Mouse (Mus musculus): ENCODE results near the gene Ccdc171. TPM values are rescaled to one million over a fixed set of nuclear protein-coding genes. Genes with fewer than 3 reads are reported as not detected.
A peak's percentile ranks its signal among the peaks of the same experiment; 100 is the strongest.

The Ccdc171 gene
- total RNA-seq, 2 experiments from 2014 or later = 22.4 to 27.3 TPM

DNA sequence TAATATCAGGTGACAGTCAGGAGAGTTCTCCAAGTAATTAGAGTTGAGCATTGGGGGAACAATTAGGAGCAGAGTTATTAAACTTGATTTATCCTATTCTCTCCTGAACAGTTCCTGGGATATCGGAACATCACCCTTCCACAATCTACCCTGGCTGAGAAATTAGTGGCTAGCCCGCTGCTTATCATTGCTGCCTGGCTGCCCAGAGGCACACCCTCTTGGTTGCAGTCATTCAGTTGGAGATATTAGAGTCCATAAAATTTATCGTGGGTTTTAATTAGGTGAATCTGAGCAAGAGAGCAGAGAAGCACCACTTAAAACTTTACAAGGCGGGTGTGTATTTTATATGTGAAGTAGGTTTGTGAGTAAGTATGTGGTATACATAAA, 214.5 kb downstream of the Ccdc171 start:
- peak; percentile 95 for ATAC-seq (replicated peaks; ENCODE audit: low FRiP score, low TSS enrichment, poor library complexity, severe bottlenecking)

DNA sequence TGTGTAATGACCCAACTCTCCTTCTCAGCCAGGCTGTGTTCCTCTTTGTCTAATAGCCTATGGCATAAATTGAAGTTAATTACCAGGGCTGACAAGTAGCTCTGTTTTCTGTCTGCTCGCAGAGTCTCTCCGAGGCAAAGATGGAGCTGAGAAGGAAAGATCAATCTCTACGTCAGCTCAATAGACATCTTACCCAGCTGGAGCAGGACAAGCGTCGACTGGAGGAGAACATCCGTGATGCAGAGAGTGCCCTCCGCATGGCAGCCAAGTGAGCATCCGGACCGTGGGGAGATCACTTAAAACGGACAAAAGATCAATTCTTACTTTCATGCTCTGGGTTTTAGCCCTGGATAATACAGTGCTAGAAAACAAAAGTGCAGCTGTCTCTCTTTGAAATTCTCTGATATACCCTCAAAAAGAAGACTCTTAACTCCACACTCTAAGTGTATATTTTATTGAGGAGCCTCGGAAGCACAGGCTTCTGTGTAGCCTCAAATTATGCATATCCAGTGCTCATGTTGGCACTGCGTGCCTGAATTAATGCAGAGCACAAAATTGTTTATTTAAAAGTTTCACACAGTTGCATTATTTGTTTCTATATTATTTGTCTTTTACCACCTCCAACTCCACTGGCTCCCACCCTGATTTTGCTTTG, 217.6 kb downstream of the Ccdc171 start:
- no peak for ATAC-seq (replicated peaks; ENCODE audit: low FRiP score, low TSS enrichment, poor library complexity, severe bottlenecking)

DNA sequence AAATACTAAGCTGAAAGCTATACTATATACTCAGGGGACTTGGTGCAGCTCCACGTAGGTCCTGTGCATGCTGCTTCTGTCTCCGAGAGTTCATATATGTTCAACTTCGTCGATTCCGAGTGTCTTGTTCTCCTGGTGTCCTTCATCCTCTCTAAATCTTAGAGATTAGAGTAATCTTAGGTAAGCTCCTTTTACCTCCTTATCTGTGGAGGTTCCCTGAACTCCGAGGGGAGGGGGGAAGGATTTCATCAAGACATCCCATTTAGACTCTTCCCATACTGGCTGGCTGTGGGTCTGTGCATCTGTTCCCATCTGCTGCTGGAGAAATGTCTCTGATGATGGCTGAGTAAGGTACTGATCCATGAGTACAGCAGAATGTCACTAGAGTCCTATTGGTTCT, 249.8 kb downstream of the Ccdc171 start:
- no peak for ATAC-seq (replicated peaks; ENCODE audit: low FRiP score, low TSS enrichment, poor library complexity, severe bottlenecking)

DNA sequence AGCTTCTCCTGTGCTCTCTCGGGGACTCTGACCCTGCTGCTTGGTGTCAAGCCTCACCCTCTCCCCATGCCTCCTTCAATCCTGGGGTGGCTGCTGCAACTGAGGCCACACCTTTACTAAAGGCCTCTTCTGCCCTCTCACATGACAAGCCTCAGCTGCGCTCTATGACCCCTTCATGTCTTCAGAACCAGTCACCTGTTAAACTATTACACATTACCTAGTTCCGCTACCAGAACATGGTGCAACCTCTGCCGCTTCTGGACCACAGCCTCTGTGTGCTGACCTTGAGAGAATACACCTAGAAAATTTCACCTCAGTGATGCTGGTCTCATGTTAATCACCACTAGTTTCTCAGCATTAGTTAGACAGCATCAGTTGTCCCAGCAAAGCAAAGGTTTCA, 254.7 kb downstream of the Ccdc171 start:
- ATAC-seq (replicated peaks; ENCODE audit: low FRiP score, low TSS enrichment, poor library complexity, severe bottlenecking) = no peak

DNA sequence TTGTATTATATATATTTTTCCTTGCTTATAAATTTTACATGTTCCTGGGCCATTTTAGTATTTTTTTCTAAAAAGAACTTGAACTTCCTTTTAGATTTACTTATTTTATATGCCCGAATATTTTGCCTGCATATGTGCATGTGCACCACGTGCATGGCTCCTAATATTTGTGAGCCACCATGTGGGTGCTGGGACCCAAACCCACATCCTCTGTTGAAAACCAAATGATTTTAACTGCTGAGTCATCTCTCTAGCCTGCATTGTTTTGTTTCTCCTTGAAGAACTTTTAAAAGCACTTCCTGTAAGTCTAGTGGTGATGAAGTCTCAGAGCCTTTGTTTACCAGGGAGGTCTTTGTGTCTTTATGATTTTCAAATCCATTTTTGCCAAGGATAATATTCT, 259.8 kb downstream of the Ccdc171 start:
- ATAC-seq (replicated peaks; ENCODE audit: low FRiP score, low TSS enrichment, poor library complexity, severe bottlenecking) = no peak

DNA sequence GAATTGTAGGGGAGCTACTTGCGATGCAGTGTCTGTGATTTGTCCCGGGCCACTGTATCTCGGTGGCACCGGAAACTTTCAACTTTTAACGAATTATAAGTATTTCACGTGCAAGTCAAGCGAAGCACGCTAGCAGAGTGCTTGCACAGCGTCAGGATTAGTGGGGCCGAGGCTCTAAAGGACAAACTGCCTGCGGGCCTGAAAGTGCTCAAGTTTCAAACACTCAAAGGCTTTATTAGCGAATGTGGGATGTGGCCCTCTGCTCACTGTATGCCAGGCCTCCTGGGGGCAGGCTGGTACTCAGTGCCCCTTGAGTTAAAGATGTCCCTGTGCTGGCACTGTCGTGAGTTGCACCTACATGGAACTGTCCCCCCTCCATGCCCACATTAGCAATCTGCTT, 266.5 kb downstream of the Ccdc171 start:
- no peak for ATAC-seq (replicated peaks; ENCODE audit: low FRiP score, low TSS enrichment, poor library complexity, severe bottlenecking)

DNA sequence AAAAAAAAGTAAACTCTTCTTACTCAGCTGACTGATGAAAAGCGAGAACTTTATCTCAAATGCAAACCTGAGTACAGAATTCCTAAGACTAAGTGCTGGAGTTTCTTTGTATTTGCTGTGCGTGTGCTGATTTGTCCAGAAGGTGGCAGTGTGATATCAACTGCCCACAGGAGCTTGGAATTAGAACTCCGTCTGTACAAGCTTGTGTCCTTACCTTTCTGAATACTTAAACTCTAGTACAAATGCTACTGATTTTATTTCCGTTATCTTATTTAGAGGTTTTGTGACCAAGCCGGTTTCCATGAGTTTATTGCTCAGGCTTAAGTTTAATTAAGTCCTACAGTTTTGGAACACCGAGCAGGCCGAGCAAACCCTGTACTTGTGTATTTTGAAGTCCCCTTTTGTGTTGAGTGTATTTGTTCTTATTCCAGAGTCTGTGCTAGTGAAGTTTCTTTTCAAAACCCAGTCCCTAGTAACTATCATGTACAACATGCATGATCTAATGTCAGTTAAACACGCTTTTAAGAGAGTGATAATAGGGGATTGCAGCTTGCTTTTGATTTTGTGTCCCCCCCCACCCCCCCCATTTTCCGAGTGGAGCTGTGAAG, 269.1 kb downstream of the Ccdc171 start:
- peak; percentile 75 for ATAC-seq (replicated peaks; ENCODE audit: low FRiP score, low TSS enrichment, poor library complexity, severe bottlenecking)

DNA sequence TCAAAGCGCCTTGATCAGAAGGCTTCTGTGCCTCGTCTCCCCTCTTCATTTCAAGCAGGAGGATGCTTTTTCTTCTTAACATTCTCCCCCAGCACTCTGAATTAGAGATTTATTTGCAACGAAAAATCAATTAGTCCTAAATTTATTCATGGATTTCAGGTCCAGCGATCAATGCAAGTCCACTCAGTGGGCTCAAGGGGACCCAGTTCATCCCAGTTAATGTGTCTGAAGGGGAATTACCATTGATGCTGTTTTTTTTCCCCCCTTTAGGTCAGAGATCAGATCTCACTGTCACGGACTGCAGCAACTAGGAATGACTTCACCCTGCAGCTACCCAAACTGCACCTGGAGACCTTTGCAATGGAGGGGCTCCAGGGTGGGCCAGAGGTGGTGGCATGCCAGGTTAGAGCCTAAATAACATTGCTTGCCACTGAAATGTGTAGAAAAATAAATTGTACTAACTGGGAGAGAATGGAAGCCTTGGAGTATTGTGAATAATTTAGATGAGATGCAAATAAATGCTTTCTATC, 269.6 kb downstream of the Ccdc171 start:
- ATAC-seq (replicated peaks; ENCODE audit: low FRiP score, low TSS enrichment, poor library complexity, severe bottlenecking) = no peak

DNA sequence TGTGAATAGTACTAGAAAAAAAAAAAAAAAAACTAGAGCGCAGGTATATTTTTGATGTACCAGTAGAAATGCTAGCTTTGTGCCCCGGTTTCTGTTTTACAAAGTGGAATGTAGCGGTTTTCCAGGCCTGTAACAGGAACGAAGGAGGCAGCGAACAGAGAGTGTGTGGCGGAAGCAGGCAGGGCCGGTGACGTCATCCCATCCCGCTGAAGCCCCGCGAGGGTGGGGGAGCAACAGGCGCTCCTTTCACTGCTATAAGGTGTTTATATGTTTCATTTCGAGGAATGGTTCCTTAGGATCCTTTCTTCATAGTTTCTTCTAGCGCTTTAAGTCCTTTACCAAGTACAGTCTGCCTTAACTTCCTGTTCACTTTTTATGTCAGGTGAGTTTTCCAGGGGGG, 272.6 kb downstream of the Ccdc171 start:
- no peak for ATAC-seq (replicated peaks; ENCODE audit: low FRiP score, low TSS enrichment, poor library complexity, severe bottlenecking)

DNA sequence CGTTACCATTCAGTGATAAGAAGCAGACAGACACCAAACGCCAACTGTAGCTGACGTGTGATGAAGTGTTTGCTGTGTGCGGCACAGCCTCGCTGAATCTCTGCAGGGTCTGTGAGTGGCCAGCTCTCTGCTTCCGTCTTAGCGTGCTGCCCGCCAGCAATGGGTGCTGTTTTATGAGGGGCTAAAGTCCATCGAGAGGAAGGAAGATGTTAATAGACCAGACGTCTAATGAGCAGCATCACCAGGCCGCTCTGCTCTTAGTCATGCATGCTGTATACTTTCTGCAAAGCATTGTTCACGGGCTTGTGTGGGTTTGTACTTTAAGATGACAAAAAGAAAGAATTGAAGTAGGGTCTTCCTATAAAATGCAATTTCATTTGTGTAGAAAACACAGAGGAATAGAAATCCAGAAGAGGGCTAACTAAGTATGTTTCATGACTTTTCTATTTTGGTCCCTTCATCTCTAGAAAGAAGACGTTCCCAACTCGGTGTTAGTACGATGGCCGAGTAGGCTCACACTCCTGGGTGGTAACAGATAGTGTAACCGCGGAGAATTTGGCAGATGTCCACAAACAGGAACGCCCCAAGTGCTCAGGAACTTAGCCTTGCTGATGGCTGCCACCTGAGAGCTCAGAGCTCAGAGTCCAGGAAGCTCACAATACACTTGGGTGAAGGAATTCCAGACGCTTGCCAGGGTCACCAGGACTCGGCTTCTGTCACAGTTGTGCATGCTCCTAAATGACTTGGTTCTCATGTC, 273.5 kb downstream of the Ccdc171 start:
- peak; percentile 98 for ATAC-seq (replicated peaks; ENCODE audit: low FRiP score, low TSS enrichment, poor library complexity, severe bottlenecking)

DNA sequence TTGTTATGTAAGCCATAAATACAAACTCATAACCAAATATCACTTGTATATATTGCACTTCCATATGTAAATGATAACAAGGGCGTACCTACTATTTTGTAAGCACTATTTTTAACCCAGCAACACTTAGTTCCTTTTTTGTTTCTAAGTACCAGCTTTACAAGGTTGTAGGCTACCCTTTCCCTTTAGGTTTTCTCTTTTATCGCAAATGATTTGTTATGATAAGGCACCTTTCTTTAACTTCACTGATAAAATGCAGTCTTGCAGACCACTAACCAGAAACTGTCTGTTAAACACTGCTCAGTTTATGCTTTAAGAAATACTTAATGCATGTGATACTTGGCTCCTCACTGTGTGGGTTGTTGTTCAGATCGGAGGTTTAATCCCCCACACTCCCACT, 275.1 kb downstream of the Ccdc171 start:
- no peak for ATAC-seq (replicated peaks; ENCODE audit: low FRiP score, low TSS enrichment, poor library complexity, severe bottlenecking)

DNA sequence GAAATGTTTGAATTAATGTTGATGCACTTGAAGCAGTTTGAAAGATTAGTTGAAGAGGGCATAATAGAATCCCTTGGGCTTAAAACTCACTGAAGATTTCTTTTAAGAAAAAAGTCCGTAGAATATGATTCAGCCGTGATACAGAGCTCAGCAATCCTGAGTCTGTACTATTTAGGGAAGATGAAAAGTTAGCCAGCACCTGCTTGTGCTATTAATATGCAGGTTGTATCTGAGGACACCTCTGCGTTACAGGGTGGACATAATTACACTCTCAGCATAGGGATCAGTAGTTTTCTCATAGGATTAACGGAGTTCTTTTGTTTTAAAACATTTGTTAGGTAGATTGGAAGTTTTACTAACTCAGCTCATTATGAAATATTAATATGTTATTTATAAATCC, 291.6 kb downstream of the Ccdc171 start:
- no peak for ATAC-seq (replicated peaks; ENCODE audit: low FRiP score, low TSS enrichment, poor library complexity, severe bottlenecking)

DNA sequence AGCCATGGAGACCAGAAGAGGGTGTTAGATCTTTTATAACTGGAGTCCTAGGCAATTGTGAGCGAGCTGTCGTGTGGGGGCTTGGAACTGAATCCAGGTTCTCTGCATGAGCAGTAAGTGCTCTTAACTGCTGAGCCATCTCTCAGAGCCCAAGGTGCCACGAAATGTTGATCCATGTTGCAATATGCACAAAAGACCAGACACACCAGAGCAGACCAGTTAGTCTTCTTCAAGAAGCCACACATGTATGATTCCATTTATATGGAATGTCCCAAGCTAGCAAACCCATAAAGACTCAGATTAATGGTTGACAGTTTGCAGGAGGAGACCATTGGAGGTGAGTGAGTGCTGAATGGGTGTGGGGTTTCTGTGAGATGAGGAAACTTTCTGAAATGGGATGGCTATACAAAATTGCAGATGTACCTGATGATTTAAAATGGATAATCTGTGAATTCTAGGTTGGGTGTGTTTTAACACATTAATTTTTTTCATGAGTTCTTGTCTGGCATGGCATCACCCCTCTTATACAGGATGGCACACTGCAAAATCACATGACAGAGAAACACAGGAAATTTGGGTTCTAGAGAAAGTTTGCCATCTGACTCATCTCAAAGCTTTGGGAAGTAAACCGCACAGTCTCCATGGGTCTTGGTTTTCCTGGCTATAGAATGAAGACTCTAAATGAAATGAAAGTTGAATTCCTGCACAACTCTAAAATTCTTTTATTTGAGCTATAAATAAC, 304.5 kb downstream of the Ccdc171 start:
- no peak for ATAC-seq (replicated peaks; ENCODE audit: low FRiP score, low TSS enrichment, poor library complexity, severe bottlenecking)

DNA sequence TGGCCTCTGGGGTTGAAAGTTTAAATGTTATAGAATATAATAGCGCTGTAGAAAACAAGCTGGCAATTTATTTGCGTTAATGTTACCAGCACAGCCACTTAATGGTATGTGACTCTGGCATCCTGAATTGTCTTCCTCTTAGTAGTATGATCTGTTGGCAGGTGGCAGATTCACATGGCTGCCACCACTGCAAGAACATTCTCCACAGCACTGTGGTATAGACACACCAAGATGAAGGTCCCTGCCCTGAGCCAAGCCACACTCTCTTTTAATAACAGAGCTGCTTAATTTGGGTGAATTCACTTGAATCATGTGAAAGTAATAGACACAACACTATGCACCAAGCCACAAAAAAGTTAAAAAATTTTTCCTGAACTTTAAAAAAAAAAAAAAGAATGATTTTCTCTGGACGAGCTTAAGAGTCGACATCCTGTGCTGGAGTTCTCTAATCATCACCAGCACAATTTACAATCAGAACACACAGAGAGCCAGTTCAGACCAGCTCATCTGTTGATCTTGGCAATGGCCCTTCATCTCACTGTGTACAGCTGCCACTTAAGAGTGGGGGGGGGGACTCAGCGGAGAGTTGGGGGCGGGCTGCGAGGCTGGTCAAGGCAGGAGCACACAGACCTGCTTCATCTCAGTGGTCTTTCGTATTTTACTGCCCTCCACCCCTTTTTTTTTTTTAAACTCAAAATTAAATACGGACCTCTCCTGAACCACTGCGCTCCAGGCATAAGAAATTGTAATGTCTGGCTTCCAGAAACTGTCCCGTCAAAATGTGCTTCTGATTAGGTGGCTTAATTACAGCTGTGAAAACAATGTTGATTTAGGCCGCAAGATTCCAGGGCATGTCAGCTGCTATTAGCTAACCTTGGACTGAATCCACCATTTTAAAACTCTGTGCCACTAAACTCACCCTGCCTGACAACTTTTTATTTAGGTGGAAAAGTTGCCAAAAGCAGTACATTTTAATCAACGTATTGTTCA, 305.8 kb downstream of the Ccdc171 start:
- ATAC-seq (replicated peaks; ENCODE audit: low FRiP score, low TSS enrichment, poor library complexity, severe bottlenecking) = no peak

DNA sequence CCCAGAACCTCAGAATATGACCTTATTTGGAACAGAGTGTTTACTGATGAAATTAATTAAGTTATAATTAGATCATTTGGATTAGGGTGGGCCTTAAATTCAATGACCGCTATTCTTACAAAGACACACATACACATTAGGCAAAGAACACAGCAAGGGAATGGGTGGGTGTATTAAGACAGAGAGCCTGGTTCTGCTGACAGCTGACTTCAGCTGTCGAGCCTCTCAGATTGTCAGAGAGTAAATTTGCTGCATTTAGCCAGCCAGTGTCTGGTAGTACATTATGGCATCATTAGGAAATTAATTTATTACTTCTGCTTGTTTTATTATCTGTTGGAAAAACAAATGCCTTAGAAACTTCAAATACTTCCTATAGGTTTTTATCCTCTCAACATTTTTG, 313.7 kb downstream of the Ccdc171 start:
- no peak for ATAC-seq (replicated peaks; ENCODE audit: low FRiP score, low TSS enrichment, poor library complexity, severe bottlenecking)

DNA sequence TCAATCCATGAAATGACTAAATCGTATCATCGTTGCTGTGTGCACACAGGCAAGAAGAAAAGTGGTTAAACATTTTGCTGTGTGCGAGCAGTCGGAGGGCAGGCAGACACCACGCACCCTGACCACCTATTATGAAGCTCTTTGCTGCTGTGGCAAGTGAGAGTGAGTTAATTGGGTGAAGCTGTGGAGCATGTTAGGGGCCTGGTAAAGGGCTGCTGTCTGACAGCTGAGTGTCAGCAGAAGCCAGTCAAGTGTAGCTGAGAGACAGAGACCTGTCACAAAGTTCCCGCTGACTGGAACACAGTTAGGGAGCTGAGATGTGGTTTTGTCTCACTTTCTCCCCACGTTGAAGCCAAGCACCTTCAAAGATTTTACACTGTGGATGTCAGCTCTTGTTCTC, 321.0 kb downstream of the Ccdc171 start:
- ATAC-seq (replicated peaks; ENCODE audit: low FRiP score, low TSS enrichment, poor library complexity, severe bottlenecking) = no peak

DNA sequence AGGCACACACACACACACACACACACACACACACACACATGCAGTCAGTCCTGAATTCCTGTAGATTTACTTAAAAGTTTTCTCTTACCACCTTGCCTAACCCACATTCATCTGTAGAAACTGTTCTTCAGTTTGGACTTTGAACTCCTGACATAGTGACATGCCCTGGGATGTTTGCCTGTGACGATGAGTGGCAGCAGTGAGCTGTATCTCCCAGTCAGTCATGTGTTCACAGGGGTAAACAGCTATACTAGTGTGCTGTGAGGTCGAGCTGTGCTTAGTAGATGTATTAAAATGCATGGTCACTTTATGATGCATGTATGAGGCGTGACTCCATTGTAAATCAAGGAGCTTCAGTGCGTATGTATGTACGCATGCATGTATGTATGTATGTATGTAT, 328.5 kb downstream of the Ccdc171 start:
- no peak for ATAC-seq (replicated peaks; ENCODE audit: low FRiP score, low TSS enrichment, poor library complexity, severe bottlenecking)

DNA sequence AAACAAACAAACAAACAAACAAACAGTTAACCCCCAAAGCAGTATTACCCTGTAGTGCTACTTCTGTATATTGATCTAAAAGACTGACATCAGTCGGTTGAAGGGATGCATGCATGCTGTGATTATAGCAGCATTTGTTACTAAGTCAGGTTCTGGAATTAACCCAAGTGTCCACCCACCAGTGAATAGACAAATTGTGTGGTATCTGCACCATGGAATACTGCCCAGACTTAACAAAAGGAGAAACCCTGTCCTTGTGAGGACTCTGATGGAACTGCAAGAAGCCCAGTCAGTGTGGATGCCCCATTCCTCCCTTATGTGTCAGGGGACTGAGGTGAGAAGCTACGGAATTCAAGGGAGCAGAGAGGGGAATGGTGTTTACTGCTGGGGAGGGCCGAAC, 336.4 kb downstream of the Ccdc171 start:
- ATAC-seq (replicated peaks; ENCODE audit: low FRiP score, low TSS enrichment, poor library complexity, severe bottlenecking) = no peak

DNA sequence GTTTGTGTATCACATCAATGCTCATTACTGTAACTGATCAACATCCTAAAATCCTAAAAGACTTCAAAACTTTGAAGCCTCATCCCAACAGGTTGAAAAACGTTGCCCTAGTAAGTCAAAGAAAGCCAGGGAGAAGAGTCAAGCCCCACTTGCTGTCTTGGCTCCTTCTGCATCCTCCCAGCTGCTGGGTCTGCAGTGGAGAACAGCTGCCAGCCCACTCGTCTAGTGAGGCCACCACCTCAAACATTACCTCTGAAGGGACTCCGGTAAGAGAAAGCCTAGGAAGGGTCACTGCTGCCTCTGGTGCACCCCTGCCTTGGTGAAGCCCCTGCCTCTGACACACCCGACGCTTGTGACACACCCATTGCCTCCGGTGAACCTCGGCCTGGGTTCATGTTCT, 336.9 kb downstream of the Ccdc171 start:
- no peak for ATAC-seq (replicated peaks; ENCODE audit: low FRiP score, low TSS enrichment, poor library complexity, severe bottlenecking)

All from megakaryocyte-erythroid progenitor cell, adult 5-6 weeks (primary cell).